Mouse (Mus musculus): ENCODE measurements around the gene Pml.

The Pml gene

DNA sequence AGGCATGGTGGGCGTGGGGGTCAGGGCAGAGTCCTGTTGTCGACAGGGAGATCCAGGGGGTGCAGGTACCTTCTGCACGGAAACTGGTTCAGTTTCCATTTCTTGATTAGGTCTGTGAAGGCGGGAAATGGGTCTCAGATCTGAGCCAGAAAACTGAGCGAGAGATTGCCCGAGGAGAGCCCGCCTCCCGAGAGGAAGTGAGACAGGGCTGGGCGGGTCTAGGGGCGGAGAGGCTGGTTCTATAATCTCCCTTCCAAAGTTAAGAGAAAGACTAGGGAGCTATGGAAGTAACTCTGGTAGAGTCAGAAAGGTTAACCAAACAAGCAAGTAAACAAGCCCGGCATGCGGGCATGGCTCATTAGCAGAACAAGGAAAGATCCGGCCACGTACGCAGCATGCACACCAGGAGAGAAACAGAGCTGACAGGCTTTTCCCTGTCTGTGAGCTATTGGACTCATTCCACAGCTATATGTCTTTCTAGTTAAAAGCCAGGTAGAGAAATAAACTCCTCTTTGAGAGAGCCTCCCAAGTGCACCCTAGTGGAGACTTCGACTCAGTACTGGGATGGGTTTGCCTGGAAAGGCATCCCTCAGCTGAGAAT, at the start of gene Pml:
TSS of gene Pml (minus strand) at position 195 of the 601 bp plus-strand sequence.
- no peak for DNase-seq (ENCODE audit: low spot score)

DNA sequence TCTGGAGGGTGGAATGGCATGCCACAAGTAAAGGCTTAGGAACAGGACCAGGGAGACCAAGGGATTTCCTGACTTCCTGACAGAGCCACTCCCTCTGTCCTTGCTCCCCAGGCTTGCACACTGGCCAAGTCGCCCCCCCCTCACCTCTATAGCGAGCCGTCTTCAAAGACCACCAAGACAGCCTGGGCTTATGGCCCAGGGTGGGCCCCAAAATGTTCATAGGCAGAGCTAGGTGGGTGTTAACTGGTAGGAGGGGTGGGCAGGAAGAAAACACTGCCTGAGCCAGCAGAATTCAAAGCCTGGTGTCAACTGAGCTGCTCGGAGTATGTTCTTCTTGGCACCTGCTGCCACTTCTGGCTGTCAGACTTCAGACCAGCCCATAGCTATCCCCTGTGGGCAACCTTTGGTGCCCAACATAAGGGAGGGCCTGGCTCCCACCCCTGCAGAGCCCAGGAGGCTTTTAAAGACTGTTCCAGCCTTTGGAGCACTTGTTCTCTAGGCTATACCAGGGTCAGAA, 48.4 kb upstream of the Pml start:
- DNase-seq (ENCODE audit: low spot score) = no peak

DNA sequence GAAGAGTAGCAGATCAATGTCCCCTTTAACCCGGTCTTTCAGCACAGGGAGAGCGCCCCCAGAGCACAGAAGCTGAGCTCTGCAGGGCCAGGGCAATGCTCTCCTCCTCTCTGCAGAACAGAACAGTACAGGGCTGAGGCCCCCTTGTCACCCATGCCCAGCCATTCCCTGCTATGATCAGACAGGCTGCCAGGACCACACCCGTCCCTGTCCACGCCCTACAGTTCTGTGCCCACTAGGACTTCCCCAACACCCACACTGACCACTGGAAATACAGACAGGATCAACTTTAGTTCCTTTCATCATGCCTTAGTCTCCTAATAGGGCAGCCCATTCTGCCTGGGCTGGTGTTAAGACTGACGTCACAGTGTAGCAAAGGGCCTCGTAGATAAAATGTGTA, 47.5 kb upstream of the Pml start:
- no peak for DNase-seq (ENCODE audit: low spot score)

DNA sequence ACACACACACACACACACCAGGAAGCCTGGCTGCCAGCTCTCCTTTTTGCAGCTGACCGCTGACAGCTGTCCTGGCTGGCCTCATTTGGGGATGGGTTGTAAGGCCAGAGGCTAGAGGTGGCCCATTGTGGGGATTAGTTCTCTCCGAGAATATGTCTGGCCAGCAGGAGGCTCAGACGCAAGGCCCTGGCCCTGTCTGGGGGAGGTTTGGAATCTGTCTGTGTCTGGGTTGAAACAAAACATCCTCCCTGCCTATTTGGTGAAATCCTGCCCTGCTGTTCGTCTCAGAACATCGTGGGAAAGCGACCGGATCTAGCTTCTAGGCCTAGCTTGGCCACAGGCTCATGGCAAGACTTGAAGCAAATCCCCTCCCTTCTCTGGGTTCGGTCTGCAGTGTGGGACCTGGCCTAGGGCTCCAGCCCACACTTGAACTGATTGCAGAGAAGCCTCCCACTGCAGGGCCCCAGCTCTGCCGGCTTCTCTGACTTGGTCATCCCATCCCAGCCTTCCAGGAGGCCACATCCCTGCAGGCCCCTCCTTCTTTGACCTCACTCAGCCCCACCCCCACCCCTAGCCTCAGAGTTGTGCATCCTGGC, 46.3 kb upstream of the Pml start:
- DNase-seq (ENCODE audit: low spot score) = no peak

DNA sequence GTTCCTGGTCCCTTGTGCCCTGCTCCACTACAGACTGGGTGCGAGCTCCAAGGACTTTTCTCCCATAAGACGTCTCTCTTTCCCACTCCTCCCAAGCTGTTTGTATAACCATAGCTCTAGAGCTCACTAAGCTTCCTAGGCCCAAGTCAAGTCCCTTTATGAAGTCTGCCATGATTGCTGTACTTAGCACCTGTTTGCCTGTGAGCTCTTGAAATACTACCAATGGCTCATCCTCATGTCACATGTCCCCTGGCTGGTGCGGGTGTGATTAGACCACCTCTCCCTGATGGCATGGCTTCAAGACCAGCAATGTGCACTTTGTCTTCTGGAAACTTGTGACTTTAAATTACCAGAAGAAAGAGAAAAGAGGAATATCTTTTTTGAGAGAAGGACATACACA, 45.8 kb upstream of the Pml start:
- no peak for DNase-seq (ENCODE audit: low spot score)

DNA sequence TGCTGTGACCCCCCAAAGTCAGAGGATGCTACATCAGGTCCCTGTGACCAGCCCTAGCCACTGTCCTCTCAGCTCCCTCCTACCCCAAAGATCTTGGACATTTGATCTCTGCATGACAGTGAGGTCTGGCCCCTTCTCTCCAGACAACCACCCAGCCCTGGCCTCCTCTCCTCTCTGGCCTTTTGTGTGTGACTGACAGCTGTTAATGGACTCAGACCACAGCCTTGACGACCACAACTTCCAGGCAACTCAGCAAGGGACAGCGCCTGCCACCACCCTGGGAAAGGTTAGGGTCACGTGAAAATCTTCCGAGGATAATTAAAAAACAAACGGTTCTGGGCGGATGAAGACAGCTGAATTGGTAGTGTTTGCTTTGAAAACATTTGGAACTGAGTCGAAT, 44.9 kb upstream of the Pml start:
- DNase-seq (ENCODE audit: low spot score) = no peak

DNA sequence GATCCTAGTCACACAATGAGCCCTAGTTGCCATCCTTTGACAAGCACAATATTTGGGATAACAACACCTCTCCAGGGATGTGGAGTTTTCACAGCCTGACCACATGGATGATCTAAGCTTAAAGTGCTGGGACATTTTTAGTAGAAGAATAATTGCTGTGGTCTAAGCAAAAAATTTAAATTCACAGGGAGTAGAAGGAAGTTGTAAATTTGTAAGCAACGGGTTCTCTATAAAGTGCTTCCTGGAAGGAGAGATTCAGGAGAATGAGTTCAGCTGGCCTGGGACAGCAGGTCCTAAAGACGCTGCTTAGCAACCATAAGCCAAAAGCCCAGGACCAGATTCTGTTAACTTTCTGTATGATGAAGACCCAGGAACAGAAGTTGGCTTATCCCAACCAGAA, 40.3 kb upstream of the Pml start:
- DNase-seq (ENCODE audit: low spot score) = no peak

DNA sequence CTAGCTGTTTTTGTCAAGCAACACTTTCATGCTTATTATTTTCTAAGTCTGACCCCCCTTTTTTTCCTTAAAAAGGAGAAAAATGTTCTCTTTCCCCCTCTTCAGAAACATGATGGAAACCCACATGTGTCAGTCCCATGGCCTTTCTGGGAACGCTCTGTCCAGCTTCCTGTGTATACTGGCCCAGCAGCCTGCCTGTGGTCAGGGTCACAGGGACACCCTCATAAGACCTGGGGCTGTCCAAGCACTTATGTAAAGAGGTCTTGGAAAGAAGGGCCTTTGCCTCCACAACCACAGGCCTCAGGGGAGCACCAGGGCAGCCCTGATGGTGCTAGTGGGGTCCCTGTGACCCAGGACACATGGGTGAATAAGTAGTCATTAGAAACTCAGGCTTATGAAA, 39.5 kb upstream of the Pml start:
- no peak for DNase-seq (ENCODE audit: low spot score)

DNA sequence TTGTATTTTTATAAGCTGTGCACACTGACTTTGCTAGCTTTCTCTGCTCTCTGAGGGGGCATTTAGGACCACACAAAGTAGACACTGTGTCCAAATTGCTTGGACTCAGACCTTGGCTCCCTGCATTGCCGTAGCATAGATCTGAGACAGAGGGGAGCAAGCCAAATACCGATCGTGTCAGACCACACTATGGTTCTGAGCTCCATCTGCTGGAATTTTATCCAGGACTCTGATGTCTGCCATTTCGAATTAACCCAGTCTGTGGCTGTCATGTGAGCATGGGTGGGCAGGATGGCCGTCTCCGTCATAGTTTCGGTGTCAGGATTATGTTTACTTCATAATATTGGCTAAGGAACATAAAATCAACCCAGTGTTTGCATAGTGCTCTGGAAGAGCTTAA, 33.8 kb upstream of the Pml start:
- no peak for DNase-seq (ENCODE audit: low spot score)

DNA sequence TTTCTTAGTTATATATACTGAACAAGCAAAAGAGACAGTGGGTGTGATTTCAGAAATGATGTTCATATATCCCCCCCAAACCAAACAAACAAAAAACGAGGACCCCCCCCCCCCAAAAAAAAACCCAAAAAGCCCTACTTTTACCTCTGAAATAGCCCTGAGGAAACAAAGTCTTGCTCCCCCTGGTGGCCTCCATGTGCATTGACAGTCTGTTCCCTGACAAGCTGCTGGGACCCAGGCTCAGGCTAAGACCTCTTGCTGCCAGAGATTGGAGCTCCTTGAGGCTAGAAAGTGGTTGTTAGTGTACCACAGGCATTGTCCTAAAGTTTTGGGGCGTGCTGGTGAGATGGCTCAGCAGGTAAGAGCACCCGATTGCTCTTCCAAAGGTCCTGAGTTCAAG, 32.0 kb upstream of the Pml start:
- no peak for DNase-seq (ENCODE audit: low spot score)

DNA sequence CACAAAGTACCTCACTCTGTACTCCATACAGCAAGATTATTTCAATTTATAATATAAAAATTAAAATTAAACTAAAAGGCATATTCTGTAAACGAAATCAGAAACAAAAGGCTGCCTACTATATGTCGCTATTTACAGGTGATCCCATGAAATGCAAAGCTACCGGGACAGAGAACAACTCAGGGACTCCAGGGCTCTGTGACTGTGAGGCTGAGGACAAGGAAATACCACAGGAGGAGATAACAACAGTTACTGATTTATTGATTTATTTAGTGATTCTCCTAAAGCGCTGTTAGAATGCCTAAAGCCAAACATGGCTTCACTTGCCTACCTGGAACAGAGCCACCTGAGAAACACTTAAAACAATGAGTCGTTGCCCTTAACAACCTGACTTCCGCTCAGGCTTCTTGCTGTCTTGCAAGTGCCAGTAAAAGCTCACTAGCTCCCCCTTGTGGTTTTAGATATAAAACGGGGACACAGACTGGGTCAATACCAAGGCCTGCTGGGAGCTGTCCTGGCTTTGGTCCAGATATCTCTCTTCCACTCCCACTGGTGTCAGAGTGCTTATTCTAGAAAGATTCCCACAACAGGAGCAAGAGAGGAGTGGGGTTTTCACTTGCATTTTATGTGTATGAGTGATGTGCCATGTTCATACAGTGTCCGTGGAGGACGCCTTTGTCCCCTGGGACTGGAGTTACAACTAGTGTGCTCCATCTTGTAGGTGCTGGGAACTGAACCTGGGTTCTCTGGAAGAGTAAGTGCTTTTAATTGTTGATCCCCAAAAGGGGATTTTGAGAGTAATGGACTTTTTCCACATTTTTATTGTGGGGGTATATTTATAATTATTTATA, 30.9 kb upstream of the Pml start:
- DNase-seq (ENCODE audit: low spot score) = no peak

DNA sequence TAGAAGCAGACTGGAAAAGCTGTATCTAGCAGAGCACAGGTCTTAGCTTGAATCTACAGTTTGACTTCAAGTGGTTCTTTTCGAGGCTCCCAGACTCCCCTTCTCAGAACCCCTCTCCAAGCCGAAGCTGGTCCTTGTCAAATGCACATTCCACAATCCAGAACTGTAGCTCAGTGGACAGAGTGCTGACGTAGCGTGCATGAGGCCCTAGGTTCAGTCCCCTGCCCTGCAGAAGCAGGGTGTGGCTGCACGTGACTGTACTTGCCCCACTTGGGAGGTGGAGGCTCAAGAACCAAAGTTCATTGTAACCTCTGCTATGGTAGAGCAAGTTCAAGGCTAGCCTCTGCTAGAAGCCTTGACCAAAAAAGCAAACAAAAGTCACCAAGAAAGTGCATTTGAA, 30.2 kb upstream of the Pml start:
- no peak for DNase-seq (ENCODE audit: low spot score)

DNA sequence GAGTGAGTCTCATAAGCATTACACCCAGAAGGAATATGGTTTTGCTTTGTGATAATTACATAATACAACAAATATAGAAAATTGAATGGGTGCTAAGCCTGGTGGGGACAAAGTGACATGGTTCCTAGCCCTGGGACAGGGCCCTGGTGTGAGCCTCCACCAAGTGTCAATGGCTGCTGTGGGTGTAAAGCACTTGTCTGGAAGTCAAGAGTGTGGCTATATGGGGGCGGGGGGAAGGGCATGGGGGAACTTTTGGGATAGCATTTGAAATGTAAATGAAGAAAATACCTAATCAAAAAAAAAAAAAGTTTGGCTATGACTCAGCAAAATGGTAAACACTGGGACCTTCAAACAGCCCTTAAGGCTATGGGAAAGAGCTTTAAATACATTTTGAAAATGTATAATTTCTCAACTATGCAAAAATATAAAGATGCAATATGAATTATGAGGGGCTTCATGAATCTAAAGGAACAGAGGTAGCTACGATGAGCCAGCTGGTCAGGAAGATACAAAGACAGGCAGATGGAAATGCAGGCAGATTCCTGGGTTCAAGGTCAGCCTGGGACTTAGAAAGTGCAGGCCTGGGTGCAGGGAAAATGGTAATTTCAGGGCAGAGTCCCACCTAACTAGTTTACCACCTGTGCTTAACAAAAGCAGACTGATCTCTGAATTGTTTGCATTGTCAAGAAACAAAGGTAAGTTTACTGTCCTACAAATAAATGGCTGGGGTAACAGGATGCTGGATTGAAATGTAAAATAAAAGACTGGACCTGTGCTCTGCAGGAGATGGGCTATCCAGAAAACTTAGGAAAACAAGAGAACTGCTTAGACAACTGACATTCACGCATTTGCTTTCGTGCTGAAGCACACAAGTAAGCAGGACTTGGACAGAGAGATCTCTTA, 29.5 kb upstream of the Pml start:
- no peak for DNase-seq (ENCODE audit: low spot score)

DNA sequence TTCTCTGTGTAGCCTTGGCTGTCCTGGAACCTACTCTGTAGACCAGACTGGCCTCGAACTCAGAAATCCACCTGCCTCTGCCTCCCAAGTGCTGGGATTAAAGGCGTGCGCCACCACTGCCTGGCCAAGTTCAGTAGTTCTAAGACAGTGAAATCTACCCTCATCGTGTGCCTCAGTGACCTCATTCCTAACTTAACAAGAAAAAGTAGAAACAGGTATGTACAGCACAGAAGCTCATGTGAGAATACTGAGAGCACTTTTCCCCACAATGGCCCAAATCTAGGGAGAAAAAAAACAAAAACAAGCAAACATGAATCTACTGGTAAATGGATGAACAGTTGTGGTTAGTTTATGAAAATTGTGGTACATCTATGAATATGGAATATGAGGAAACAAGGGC, 28.7 kb upstream of the Pml start:
- no peak for DNase-seq (ENCODE audit: low spot score)

DNA sequence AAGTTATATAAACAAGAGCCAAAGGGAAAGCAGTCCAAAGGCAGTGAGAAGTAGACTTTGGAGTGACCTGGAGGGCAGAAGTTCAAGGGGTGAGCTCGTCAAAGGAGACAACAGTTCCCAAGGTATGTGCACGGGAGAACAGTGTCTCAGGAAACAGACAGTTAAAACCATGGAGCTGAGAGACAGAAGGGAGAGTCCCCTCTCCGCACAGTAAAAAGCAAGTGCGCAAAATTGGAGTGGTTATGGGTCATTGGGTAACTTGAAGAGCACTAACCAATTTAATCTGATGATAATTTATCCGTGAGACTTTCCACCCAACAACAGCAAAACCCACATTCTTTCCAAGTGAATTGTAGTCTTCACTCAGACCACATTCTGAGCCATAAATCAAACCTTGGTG, 26.8 kb upstream of the Pml start:
- DNase-seq (ENCODE audit: low spot score) = no peak

DNA sequence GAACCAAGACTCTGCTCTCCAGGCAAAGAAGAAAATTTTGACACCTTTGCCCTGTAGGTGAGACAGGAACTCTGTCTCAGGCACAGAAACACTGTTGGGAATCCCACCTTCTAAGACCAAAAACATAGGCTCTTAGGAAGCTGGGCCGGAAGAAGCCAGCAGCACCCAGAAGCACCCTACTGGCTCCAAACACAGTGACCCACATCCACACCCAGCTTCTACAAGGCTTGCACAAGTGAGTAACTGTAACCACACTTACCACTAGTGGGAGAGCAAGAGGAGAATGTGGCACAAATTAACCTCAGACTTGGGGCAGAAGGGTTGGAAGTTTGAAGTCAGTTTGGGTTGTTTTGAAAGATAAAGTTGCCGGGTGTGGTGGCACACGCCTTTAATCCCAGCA, 26.2 kb upstream of the Pml start:
- DNase-seq (ENCODE audit: low spot score) = no peak

DNA sequence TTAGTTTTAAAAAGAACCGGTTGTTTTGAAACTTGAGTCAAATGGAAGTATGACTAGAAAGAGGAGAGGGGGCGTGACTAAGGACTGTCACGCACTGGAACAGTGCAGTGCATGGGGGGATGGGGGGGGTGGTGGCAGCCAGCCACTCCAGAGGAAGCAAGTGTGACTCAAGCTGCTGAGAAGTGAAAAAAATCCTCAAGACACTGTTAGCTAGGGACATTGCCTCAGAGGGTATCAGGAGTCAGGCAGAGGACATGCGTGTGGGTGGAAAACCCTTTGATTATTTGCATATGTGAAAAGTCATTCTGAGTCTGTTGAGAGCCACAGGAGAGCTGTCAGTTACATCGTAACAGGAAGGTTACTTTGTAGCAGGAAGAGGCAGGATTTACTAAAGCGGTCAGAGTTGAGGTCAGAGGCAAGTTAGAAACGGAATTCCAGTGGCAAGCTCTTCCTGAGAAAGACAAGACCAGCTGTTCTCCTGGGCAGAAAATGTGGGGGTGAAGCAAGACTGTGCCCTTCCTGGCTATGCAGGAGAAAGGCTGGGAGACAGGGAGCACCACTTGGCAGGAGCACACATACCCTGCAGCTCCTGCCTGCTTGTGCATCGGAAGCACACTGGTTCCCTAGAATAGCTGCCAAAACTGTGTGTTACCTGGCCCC, 25.7 kb upstream of the Pml start:
- no peak for DNase-seq (ENCODE audit: low spot score)

DNA sequence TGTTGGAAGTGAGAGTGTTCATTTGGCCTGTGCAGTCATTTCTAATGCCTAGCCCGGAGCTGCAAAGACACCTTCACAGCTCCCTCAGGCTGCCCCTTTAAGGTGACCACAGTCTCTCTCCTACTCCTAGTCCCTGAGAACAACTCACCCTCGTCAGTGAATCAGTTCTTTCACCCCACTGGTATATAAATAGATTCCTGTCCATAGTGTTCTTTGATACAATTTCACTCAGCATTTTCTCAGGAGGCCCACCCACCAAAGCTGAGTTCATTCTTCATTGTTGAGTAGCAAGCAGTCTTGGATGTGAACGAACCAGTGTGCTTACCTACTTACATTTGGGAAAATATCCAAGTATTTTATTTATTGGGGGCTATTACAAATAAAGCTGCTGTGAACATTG, 25.0 kb upstream of the Pml start:
- no peak for DNase-seq (ENCODE audit: low spot score)

DNA sequence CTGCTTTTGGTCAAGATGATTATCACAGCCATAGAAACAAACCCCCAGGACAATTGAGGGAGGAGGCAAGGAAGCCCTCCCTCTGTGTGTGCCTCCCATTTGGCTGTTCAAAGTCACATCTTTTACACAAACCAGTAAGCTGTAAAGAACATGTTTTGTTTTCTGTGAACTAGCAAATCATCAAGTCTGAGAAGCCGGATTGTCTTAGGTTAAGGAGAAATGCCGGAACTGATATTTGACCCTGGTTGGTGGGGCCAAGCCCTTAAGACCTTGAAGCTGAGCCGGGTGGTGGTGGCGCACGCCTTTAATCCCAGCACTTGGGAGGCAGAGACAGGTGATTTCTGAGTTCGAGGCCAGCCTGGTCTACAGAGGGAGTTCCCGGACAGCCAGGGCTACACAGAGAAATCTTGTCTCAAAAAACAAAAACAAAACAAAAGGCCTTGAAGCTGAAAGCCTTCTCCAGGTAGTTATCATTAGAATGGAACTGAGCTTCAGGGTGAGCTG, 24.6 kb upstream of the Pml start:
- no peak for DNase-seq (ENCODE audit: low spot score)

DNA sequence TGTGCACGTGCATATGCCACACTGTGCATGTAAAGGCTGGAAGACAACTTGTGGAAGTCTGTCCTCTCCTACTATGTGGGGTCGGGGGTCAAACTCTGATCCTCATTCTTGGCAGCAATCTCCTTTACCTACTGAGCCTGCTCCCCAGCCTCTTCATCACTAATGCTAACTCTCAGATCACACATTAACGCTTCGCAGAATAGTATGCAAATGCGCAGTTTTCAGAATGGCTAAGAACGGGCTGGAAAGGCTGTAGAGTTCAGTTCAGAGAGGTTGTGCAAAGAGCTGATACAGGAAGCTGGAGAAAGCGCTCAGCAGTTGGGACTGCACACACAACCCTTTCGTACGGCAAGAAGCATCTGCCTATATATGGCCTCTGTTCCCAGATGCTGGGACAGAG, 23.3 kb upstream of the Pml start:
- no peak for DNase-seq (ENCODE audit: low spot score)

DNA sequence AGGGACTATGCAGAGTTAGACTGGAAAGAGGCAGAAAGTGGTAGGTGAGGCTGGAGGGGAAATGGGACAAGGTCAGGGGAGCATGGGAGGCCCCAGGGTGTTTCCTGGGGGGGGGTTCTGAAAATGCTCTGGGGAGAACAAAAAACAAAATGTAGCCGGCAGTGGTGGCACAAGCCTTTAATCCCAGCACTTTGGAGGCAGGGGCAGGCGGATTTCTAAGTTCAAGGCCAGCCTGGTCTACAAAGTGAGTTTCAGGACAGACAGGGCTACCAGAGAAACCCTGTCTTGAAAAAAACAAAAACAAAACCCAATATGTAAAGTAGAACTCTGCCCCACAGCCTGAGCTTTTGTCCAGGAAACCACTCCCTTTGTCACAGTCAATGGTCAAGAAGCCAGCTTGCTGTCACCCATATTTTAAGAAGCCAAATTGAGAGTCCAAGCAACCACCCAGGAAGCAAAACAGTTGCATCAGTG, 22.5 kb upstream of the Pml start:
- DNase-seq (ENCODE audit: low spot score) = no peak

Measured in urinary bladder, postnatal 10 days (tissue).